Mouse (Mus musculus) urinary bladder, postnatal 4 days (tissue): ENCODE data around the gene Zfp408.
"Not testable (repeated sequence)": the region's sequence is repeated elsewhere in the genome, so short reads cannot be mapped to it uniquely, and the experiment has no call there.

ENCODE experiments used
- DNase-seq, 2 experiments: peaks; one replicate each; pipeline ENCODE4 v3.0.0; 2021 to 2022; ENCODE audit warnings: low spot score in 2 of 2

The Zfp408 gene

DNA sequence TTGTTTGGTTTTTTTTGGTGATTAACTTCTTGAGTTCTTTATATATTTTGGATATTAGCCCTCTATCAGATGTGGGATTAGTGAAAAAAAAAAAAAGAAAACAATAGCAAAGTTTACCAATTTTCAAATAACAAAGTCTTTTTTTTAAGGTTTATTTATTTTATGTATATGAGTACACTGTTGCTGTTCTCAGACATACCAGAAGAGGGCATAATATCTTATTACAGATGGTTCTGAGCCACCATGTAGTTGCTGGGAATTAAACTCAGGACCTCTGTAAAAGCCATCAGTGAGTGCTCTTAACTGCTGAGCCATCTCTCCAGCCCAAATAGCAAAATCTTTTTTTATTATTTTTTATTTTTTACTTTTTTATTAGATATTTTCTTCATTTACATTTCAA, 40.2 kb downstream of the Zfp408 start:
- DNase-seq: not testable (repeated sequence)

DNA sequence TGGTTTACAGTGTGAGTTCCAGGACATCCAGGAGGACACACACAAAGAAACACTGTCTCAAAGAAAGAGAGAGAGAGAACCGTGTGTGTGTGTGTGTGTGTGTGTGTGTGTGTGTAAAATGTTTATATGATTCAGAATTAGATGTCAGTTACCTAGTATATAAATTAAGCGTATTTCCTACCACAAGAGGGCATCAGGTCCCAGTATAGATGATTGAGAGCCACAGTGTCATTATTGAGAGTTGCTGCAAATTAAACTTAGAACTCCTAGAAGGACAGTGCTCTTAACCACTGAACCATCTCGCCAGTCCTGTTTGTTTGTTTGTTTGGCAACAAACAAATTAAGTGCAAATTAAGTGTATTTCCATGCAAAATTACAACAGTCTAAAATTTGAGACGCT, 47.2 kb downstream of the Zfp408 start:
- DNase-seq: no peak

DNA sequence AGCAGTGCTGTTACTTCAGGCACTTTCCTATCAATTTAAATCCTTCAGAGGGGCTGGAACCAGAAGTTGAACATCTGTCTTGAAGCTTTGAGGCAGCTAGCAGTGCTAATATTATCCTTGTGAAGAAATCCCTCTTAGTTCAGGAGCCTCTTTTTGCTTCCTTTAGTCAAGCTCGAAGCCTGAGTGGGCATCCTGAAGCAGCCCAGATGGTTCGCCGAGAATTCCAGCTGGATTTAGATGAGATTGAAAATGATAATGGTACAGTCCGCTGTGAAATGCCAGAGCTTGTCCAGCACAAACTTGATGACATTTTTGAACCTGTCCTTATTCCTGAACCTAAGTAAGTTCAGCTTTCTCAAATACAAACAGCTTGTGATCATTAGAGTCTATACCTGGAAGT, 49.1 kb downstream of the Zfp408 start:
- no peak for DNase-seq
